ENCODE assay signal across 8 mouse cellular contexts in genomic region chr1:33813495-33813867, GRCm38 (mm10). TPM values are rescaled to one million over a fixed set of nuclear protein-coding genes. Genes with fewer than 3 reads are reported as not detected.
DNase-seq lines count a peak whose midpoint lies in the region; ATAC-seq and TF ChIP-seq lines count a peak whose summit lies in the region.

No protein-coding gene starts in this region.

- H3K4me3 ChIP-seq in heart, embryonic 10.5 days = peak overlapping the region; percentile 79
- H3K4me3 ChIP-seq in embryonic facial prominence, embryonic 10.5 days = peak overlapping the region; percentile 97
- peak overlapping the region; percentile 90 for H3K4me3 ChIP-seq in hindbrain, postnatal 0 days (ENCODE audit: low read length)
- H3K4me3 ChIP-seq in midbrain, embryonic 14.5 days (replicated peaks; ENCODE audit: low read depth, low read length) = peak overlapping the region; percentile 98

- intact Hi-C loops in heart, postnatal 36 days (cut with DNase I) = loop anchor here (5.0 to 10.0 kb wide), 3 partner anchors 56 to 621 kb away; partner anchors contain the start of genes Bag2, Ccdc115, Imp4 and Prim2
- intact Hi-C loops in left cerebral cortex, postnatal 4 days (cut with DNase I) = no loop called here

- WGBS in heart, embryonic 10.5 days = 6% methylated on average over 11 of the region's 11 CpGs
- 17% methylated on average over 11 of the region's 11 CpGs for WGBS in embryonic facial prominence, embryonic 10.5 days
- 6% methylated on average over 11 of the region's 11 CpGs for WGBS in hindbrain, postnatal 0 days
- 5% methylated on average over 11 of the region's 11 CpGs for WGBS in midbrain, embryonic 14.5 days

- no peaks in the 10 kb centered on the region for H3K9me3 ChIP-seq in heart, embryonic 10.5 days
- no peaks in the 10 kb centered on the region for H3K9me3 ChIP-seq in embryonic facial prominence, embryonic 10.5 days
- no peaks in the 10 kb centered on the region for H3K9me3 ChIP-seq in hindbrain, postnatal 0 days (ENCODE audit: low read length)
- H3K9me3 ChIP-seq in midbrain, embryonic 14.5 days (ENCODE audit: control insufficient read depth, low read length) = no peaks in the 10 kb centered on the region

- H3K27me3 ChIP-seq in heart, embryonic 10.5 days (ENCODE audit: insufficient read depth, poor library complexity, severe bottlenecking) = no peaks in the 10 kb centered on the region
- H3K27me3 ChIP-seq in embryonic facial prominence, embryonic 10.5 days (replicated peaks; ENCODE audit: low read depth, poor library complexity, severe bottlenecking) = no peaks in the 10 kb centered on the region
- H3K27me3 ChIP-seq in hindbrain, postnatal 0 days (ENCODE audit: insufficient read depth, low read length) = no peaks in the 10 kb centered on the region
- no peaks in the 10 kb centered on the region for H3K27me3 ChIP-seq in midbrain, embryonic 14.5 days (ENCODE audit: control insufficient read depth, insufficient read depth, low read length)

- H3K9ac ChIP-seq in hindbrain, postnatal 0 days (replicated peaks; ENCODE audit: low read length) = peak overlapping the region; percentile 95
- H3K9ac ChIP-seq in midbrain, embryonic 14.5 days (replicated peaks; ENCODE audit: low read length) = peak overlapping the region; percentile 99

- H3K4me1 ChIP-seq in heart, embryonic 10.5 days = peaks cover 7% of the 10 kb centered on the region; the same call in 1 of the 2 replicates
- peaks cover 19% of the 10 kb centered on the region for H3K4me1 ChIP-seq in embryonic facial prominence, embryonic 10.5 days
- peaks cover 16% of the 10 kb centered on the region for H3K4me1 ChIP-seq in hindbrain, postnatal 0 days (ENCODE audit: insufficient read depth, low read length)
- peaks cover 10% of the 10 kb centered on the region for H3K4me1 ChIP-seq in midbrain, embryonic 14.5 days (ENCODE audit: control insufficient read depth, insufficient read depth, low read length)

- 0 out of 2 replicates have a peak, but pooled peaks have one; percentile 8 for ATAC-seq in hindbrain, postnatal 0 days
- peak; percentile 1; the same call in 1 of the 2 replicates for ATAC-seq in midbrain, embryonic 14.5 days (ENCODE audit: low FRiP score, low TSS enrichment)

- peak overlapping the region; percentile 94 for H3K27ac ChIP-seq in heart, embryonic 10.5 days
- H3K27ac ChIP-seq in embryonic facial prominence, embryonic 10.5 days (replicated peaks) = peak overlapping the region; percentile 98
- peak overlapping the region; percentile 94 for H3K27ac ChIP-seq in hindbrain, postnatal 0 days
- peak overlapping the region; percentile 96 for H3K27ac ChIP-seq in midbrain, embryonic 14.5 days (replicated peaks; ENCODE audit: low read depth, low read length)

- no peak for DNase-seq in heart, embryonic 10.5 days (ENCODE audit: low spot score)
- no peak for DNase-seq in heart, postnatal 36 days
- peak; percentile 15 for DNase-seq in CD4-positive helper T cell, adult 2 months (ENCODE audit: low read depth, low spot score)
- no peak for DNase-seq in embryonic facial prominence, embryonic 10.5 days (ENCODE audit: low spot score)
- no peak for DNase-seq in hindbrain, postnatal 0 days (ENCODE audit: low spot score)
- no peak for DNase-seq in midbrain, embryonic 14.5 days
- DNase-seq in left cerebral cortex, postnatal 4 days = no peak
- no peak for DNase-seq in right cerebral cortex, postnatal 4 days

- peaks cover 43% of the 10 kb centered on the region for H3K36me3 ChIP-seq in heart, embryonic 10.5 days
- peaks cover 47% of the 10 kb centered on the region for H3K36me3 ChIP-seq in embryonic facial prominence, embryonic 10.5 days (replicated peaks)
- peaks cover 4% of the 10 kb centered on the region; the same call in 1 of the 2 replicates for H3K36me3 ChIP-seq in hindbrain, postnatal 0 days (ENCODE audit: insufficient read depth, low read length)
- peaks cover 30% of the 10 kb centered on the region for H3K36me3 ChIP-seq in midbrain, embryonic 14.5 days (ENCODE audit: control insufficient read depth, insufficient read depth, low read length)

- peak overlapping the region; percentile 79 for H3K4me2 ChIP-seq in hindbrain, postnatal 0 days (ENCODE audit: low read depth, low read length)
- H3K4me2 ChIP-seq in midbrain, embryonic 14.5 days (ENCODE audit: low read length) = peak overlapping the region; percentile 82

- TF ChIP-seq CTCF in hindbrain, postnatal 0 days (IDR thresholded peaks at IDR 0.05; ENCODE audit: low read depth) = no peak

RNA-seq across cellular contexts. Expression of gene Zfp451, which starts 0.9 kb away (rescaled TPM):
- 19.3 and 23.5 TPM in 2 replicates for polyA plus RNA-seq in heart, embryonic 10.5 days (2016; fragmentation: Nextera tagmentation; extraction: Ambion mirVana)
- 10 to 100 TPM; 13.5 to 16.2 TPM for total RNA-seq in heart, postnatal 36 days (2021)
- 33.6 and 35.7 TPM in 2 replicates for polyA plus RNA-seq in embryonic facial prominence, embryonic 10.5 days (2016; fragmentation: Nextera tagmentation; extraction: Ambion mirVana)
- total RNA-seq in hindbrain, postnatal 0 days (2014; rRNA removed) = 41.4 and 58.2 TPM in 2 replicates
- 26.1 and 28.5 TPM in 2 replicates for polyA plus RNA-seq in hindbrain, postnatal 0 days (2015; fragmentation: Nextera tagmentation; extraction: Ambion mirVana)
- 58.2 and 70.6 TPM in 2 replicates for polyA plus RNA-seq in midbrain, embryonic 14.5 days (2014; fragmentation: Nextera tagmentation; extraction: Ambion mirVana)
- total RNA-seq in left cerebral cortex, postnatal 4 days (2021) = 10 to 100 TPM; 85.4 to 89.8 TPM

RNA-seq across cellular contexts. Expression of gene Bag2, which starts 55.9 kb away (rescaled TPM):
- 104 and 115 TPM in 2 replicates for polyA plus RNA-seq in heart, embryonic 10.5 days (2016; fragmentation: Nextera tagmentation; extraction: Ambion mirVana)
- 10 to 100 TPM; 32.7 to 33.2 TPM for total RNA-seq in heart, postnatal 36 days (2021)
- 59.0 and 65.7 TPM in 2 replicates for polyA plus RNA-seq in embryonic facial prominence, embryonic 10.5 days (2016; fragmentation: Nextera tagmentation; extraction: Ambion mirVana)
- 31.8 and 34.9 TPM in 2 replicates for total RNA-seq in hindbrain, postnatal 0 days (2014; rRNA removed)
- polyA plus RNA-seq in hindbrain, postnatal 0 days (2015; fragmentation: Nextera tagmentation; extraction: Ambion mirVana) = 26.6 and 27.8 TPM in 2 replicates
- polyA plus RNA-seq in midbrain, embryonic 14.5 days (2014; fragmentation: Nextera tagmentation; extraction: Ambion mirVana) = 19.8 and 22.2 TPM in 2 replicates
- 10 to 100 TPM; 14.4 to 17.6 TPM for total RNA-seq in left cerebral cortex, postnatal 4 days (2021)
